Mouse (Mus musculus): ENCODE measurements around the gene Oxnad1. TPM values are rescaled to one million over a fixed set of nuclear protein-coding genes. Genes with fewer than 3 reads are reported as not detected.
"Not testable (repeated sequence)": the region's sequence is repeated elsewhere in the genome, so short reads cannot be mapped to it uniquely, and the experiment has no call there.

The Oxnad1 gene
- polyA plus RNA-seq, 1 experiment from 2014 or later: 25.8 TPM

DNA sequence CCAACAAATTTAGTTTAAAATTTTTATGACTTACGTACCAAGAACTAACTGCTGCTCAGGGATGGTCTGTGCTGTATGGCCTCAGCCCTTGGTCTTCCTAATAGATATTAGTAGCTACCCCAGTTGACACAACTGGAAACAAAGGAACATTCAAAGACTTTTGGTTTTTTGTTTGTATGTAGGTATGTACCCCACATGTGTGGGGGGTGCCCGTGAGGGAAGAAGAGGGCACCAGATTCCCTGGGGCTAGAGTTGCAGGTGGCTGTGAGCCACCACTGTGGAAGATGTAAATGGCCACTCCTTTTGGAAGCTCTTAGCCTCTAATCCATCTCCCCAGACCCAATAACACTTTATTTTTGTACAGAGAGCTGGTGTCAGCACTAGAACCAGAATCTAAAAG is 1.7 kb upstream of the Oxnad1 start:
- ATAC-seq (ENCODE audit: low FRiP score) (no peak), DNase-seq (ENCODE audit: low spot score, missing footprints) (peak; percentile 64)
- Histone ChIP-seq H3K36me3 (ENCODE audit: control insufficient read depth, insufficient read depth, low read length) (peaks cover 9% of the 10 kb centered on the region; the same call in 1 of the 2 replicates), H3K27ac (ENCODE audit: low read depth, low read length) (no peak overlapping the region), H3K9ac (ENCODE audit: low read length) (no peak overlapping the region), H3K27me3 (ENCODE audit: control insufficient read depth, insufficient read depth, low read length) (no peaks in the 10 kb centered on the region), H3K4me1 (ENCODE audit: control insufficient read depth, insufficient read depth, low read length) (peaks cover 8% of the 10 kb centered on the region), H3K9me3 (ENCODE audit: control insufficient read depth, low read length) (no peaks in the 10 kb centered on the region), H3K4me3 (ENCODE audit: low read depth, low read length) (no peak overlapping the region), H3K4me2 (no peak overlapping the region)
- WGBS: 88% methylated on average over 2 of the region's 2 CpGs

DNA sequence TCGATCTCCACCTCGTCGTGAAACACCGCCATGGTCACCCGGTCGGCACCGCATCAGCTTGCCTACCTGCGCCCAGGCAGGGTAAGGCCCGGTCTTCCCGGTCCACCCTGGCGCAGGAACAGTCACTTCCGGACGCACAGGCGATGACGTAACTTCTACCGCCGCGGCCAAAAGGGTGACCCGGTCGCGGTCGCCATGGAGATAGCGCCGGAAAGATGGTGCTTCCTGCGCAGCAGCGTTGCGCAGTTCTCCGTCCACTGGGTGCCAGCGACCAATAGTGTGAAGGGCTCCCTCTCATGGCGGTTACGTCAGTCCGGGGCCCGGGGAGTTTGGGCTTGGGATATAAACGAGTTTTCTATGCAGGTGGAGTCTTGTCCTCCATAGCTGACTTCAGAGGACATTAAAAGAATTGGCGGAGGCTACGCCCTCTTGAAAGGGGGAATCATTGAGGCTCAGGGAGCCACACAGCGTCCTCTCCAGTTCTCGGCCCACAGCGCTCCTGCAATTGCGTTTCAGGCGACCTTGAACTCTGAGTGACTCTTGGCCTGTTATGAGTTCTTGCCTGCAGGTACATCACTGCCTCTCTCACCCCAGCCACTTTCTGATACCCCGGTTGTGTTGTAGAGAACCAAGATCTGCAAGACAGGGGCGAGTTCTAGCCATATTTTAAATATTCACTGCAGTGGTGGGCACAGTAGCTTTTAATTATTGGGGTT is 470 bp downstream of the Oxnad1 start, which contains the start of gene Dph3:
Dph3 (minus strand) TSS at position 244 of the 716 bp plus-strand sequence.
- WGBS: under 1% methylated on average over 43 of the region's 43 CpGs
- DNase-seq (ENCODE audit: low spot score, missing footprints) (peak; percentile 99), ATAC-seq (ENCODE audit: low FRiP score) (peak; percentile 98)
- Histone ChIP-seq H3K27me3 (ENCODE audit: control insufficient read depth, insufficient read depth, low read length) (no peaks in the 10 kb centered on the region), H3K4me2 (peak within 1 kb of the TSS; percentile 75), H3K9me3 (ENCODE audit: control insufficient read depth, low read length) (no peaks in the 10 kb centered on the region), H3K9ac (ENCODE audit: low read length) (peak within 1 kb of the TSS; percentile 67), H3K27ac (ENCODE audit: low read depth, low read length) (peak within 1 kb of the TSS; percentile 59), H3K4me1 (ENCODE audit: control insufficient read depth, insufficient read depth, low read length) (peaks cover 8% of the 10 kb centered on the region), H3K36me3 (ENCODE audit: control insufficient read depth, insufficient read depth, low read length) (peaks cover 9% of the 10 kb centered on the region; the same call in 1 of the 2 replicates), H3K4me3 (ENCODE audit: low read depth, low read length) (peak within 1 kb of the TSS; percentile 64)

DNA sequence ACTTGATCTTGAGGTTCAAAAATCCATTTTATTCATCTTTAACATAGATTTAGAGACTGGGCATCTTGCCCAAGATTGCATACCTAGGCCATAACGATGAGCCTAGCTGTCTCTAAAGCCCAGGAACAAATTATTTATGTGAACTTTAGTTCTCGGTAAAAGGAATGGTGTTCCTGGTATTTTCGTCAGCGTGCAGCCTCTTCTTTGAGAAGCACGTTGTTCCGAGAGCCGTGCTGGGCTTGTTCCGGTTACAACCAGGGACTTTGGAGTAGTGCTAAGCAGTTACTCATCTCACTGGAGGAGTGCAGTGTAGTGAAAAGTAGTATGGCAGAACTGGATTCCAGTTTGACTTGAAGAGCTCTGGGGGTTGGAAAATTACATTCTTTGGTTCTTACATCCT is 1.1 kb downstream of the Oxnad1 start:
- no peak for ATAC-seq (ENCODE audit: low FRiP score)
- Histone ChIP-seq H3K4me3 (ENCODE audit: low read depth, low read length) (peak overlapping the region; percentile 64), H3K27ac (ENCODE audit: low read depth, low read length) (no peak overlapping the region)

DNA sequence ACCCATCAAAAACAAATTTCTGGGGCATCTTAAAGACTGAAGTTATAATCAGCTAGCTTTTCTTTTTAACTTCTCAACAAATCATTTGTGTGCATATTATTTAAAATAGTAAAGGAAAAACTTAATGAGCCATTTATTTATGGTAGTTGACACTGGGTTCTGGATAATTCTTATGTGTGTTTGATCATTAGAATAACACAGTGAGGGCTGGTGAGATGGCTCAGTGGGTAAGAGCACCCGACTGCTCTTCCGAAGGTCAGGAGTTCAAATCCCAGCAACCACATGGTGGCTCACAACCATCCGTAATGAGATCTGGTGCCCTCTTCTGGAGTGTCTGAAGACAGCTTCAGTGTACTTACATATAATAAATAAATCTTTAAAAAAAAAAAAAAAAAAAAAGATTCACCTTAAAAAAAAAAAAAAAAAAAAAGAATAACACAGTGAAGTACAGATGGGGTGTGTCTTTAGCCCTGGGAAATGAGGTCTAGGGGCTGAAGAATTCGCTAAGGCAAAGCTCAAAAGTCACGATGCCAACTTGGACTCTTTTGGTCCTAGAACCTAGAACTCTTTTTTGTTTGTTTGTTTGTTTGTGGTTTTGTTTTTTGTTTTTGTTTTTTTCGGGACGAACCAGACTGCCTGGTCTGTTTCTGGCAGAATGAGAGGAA is 2.5 kb downstream of the Oxnad1 start:
- 85% methylated on average over 7 of the region's 7 CpGs for WGBS
- ATAC-seq (ENCODE audit: low FRiP score); H3K4me2 ChIP-seq; H3K4me3 ChIP-seq (ENCODE audit: low read depth, low read length); H3K9me3 ChIP-seq (ENCODE audit: control insufficient read depth, low read length); H3K4me1 ChIP-seq (ENCODE audit: control insufficient read depth, insufficient read depth, low read length); H3K27me3 ChIP-seq (ENCODE audit: control insufficient read depth, insufficient read depth, low read length); H3K36me3 ChIP-seq (ENCODE audit: control insufficient read depth, insufficient read depth, low read length); H3K27ac ChIP-seq (ENCODE audit: low read depth, low read length); H3K9ac ChIP-seq (ENCODE audit: low read length); DNase-seq (ENCODE audit: low spot score, missing footprints): not testable (repeated sequence)

More for the DNA sequence above, 1.1 kb downstream of the Oxnad1 start:
- H3K9me3 ChIP-seq (ENCODE audit: control insufficient read depth, low read length): no peaks in the 10 kb centered on the region
- H3K9ac ChIP-seq (ENCODE audit: low read length): peak overlapping the region; percentile 67
- no peaks in the 10 kb centered on the region for H3K27me3 ChIP-seq (ENCODE audit: control insufficient read depth, insufficient read depth, low read length)
- H3K36me3 ChIP-seq (ENCODE audit: control insufficient read depth, insufficient read depth, low read length): peaks cover 9% of the 10 kb centered on the region; the same call in 1 of the 2 replicates
- DNase-seq (ENCODE audit: low spot score, missing footprints): no peak
- peaks cover 8% of the 10 kb centered on the region for H3K4me1 ChIP-seq (ENCODE audit: control insufficient read depth, insufficient read depth, low read length)
- peak overlapping the region; percentile 75 for H3K4me2 ChIP-seq
- WGBS: 40% methylated on average over 8 of the region's 8 CpGs

DNA sequence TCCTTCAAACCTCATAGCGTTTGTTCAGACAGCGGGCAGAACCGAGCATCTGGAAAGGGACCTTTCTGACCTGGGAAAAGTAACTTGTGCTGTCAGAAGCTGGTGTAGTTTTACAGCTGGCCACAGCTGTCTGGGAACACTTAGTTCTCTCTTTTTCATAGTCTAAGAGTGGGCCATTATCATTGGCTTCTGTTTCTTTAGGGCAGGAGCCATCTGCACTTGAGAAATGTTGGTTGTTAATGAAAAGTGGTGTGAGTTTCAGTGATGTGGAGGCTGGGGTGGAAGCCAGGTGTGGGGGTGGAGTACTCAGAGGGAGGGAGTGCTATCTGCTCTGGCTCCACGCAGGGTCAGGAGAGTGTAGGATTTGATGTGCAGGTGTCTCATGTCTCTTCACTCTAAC is 6.0 kb downstream of the Oxnad1 start:
- H3K27ac ChIP-seq (ENCODE audit: low read depth, low read length): no peak overlapping the region
- ATAC-seq (ENCODE audit: low FRiP score): no peak
- H3K36me3 ChIP-seq (ENCODE audit: control insufficient read depth, insufficient read depth, low read length): peaks cover 3% of the 10 kb centered on the region; the same call in 1 of the 2 replicates
- DNase-seq (ENCODE audit: low spot score, missing footprints): no peak
- no peak overlapping the region for H3K9ac ChIP-seq (ENCODE audit: low read length)
- WGBS: 77% methylated on average over 4 of the region's 4 CpGs
- no peaks in the 10 kb centered on the region for H3K9me3 ChIP-seq (ENCODE audit: control insufficient read depth, low read length)
- no peak overlapping the region for H3K4me2 ChIP-seq
- no peaks in the 10 kb centered on the region for H3K27me3 ChIP-seq (ENCODE audit: control insufficient read depth, insufficient read depth, low read length)
- peaks cover 3% of the 10 kb centered on the region for H3K4me1 ChIP-seq (ENCODE audit: control insufficient read depth, insufficient read depth, low read length)
- H3K4me3 ChIP-seq (ENCODE audit: low read depth, low read length): no peak overlapping the region

DNA sequence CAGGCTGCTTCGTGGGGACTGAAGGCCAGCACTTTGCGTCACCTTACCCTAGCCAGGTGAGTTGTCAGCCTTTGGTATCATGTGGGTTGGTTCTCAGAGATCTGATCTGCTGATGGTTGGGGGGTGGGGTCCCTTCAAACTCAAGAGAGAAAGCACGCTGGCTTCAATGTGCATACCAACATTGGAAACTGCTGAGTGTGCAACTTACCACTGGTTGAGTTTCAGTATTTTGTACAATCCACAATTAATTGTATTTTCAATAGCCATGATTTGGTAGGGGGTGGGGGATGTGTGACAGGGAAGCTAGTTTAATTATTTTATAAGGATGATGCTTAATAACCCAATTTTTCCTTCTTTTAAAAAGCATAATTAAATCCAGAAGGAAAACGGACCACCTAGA is 6.5 kb downstream of the Oxnad1 start:
- WGBS: 86% methylated on average over 4 of the region's 4 CpGs
- Histone ChIP-seq H3K9me3 (ENCODE audit: control insufficient read depth, low read length) (no peaks in the 10 kb centered on the region), H3K4me2 (no peak overlapping the region), H3K27me3 (ENCODE audit: control insufficient read depth, insufficient read depth, low read length) (no peaks in the 10 kb centered on the region), H3K9ac (ENCODE audit: low read length) (no peak overlapping the region), H3K4me1 (ENCODE audit: control insufficient read depth, insufficient read depth, low read length) (no peaks in the 10 kb centered on the region), H3K27ac (ENCODE audit: low read depth, low read length) (no peak overlapping the region), H3K36me3 (ENCODE audit: control insufficient read depth, insufficient read depth, low read length) (peaks cover 4% of the 10 kb centered on the region; the same call in 1 of the 2 replicates), H3K4me3 (ENCODE audit: low read depth, low read length) (no peak overlapping the region)
- no peak for ATAC-seq (ENCODE audit: low FRiP score)
- DNase-seq (ENCODE audit: low spot score, missing footprints): no peak

DNA sequence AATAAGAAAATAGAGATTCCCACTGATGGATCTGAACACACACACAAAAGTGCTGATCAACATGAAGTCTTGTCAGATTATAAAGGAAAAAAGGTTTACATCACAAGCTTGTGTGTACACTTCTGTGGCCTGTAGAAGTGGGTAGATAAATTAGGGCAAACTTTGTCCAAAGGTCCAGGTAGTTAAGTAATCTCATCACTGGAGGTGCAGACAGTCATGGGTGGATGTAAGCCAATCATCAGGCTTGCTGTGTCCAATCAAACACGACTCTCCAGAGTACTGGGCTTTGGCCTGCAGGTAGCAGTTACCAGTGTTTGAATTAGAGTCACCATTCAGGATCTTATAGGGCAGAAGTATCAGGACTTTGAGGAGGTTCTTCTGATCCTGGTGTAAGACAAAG is 7.8 kb downstream of the Oxnad1 start:
- Histone ChIP-seq H3K9me3 (ENCODE audit: control insufficient read depth, low read length) (no peaks in the 10 kb centered on the region), H3K4me2 (no peak overlapping the region), H3K4me1 (ENCODE audit: control insufficient read depth, insufficient read depth, low read length) (no peaks in the 10 kb centered on the region), H3K36me3 (ENCODE audit: control insufficient read depth, insufficient read depth, low read length) (peaks cover 10% of the 10 kb centered on the region), H3K9ac (ENCODE audit: low read length) (no peak overlapping the region), H3K27me3 (ENCODE audit: control insufficient read depth, insufficient read depth, low read length) (no peaks in the 10 kb centered on the region), H3K4me3 (ENCODE audit: low read depth, low read length) (no peak overlapping the region), H3K27ac (ENCODE audit: low read depth, low read length) (no peak overlapping the region)
- DNase-seq (ENCODE audit: low spot score, missing footprints) (no peak), ATAC-seq (ENCODE audit: low FRiP score) (no peak)
- 78% methylated on average over 1 of the region's 1 CpGs for WGBS

DNA sequence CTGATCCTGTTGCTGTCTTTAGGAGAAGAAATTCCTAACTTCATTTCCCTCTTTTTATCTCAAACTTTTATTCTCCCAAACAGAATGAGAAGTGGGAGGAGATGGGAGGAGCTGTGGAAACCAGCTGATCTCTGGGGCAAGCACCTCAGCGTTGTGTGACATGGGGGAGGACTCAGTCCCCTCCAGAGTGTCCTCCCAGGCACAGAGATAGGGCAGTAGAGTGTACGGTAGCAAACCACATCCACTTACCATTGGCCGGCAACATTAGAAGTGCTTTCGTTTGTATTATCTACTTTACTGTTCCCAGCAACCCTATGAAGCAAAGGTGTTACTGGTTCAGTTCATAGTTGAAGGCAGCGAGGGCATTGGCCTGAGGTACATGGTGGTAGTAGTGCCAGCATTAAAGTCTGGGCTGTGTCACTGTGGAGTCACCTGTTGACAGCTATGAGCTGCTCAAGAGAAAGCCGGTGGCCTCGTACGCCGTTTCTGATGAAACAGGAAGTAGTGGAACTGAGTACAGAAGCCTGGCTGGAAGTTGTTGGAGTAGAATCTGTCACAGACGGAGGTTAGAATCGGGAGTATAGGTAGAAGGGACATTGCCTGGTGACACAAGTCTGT is 8.4 kb downstream of the Oxnad1 start:
- H3K9me3 ChIP-seq (ENCODE audit: control insufficient read depth, low read length): no peaks in the 10 kb centered on the region
- DNase-seq (ENCODE audit: low spot score, missing footprints) (no peak), ATAC-seq (ENCODE audit: low FRiP score) (no peak)
- 92% methylated on average over 11 of the region's 11 CpGs for WGBS
- no peak overlapping the region for H3K27ac ChIP-seq (ENCODE audit: low read depth, low read length)
- no peak overlapping the region for H3K4me2 ChIP-seq
- H3K36me3 ChIP-seq (ENCODE audit: control insufficient read depth, insufficient read depth, low read length): peaks cover 10% of the 10 kb centered on the region
- no peak overlapping the region for H3K9ac ChIP-seq (ENCODE audit: low read length)
- H3K4me1 ChIP-seq (ENCODE audit: control insufficient read depth, insufficient read depth, low read length): no peaks in the 10 kb centered on the region
- no peak overlapping the region for H3K4me3 ChIP-seq (ENCODE audit: low read depth, low read length)
- H3K27me3 ChIP-seq (ENCODE audit: control insufficient read depth, insufficient read depth, low read length): no peaks in the 10 kb centered on the region

DNA sequence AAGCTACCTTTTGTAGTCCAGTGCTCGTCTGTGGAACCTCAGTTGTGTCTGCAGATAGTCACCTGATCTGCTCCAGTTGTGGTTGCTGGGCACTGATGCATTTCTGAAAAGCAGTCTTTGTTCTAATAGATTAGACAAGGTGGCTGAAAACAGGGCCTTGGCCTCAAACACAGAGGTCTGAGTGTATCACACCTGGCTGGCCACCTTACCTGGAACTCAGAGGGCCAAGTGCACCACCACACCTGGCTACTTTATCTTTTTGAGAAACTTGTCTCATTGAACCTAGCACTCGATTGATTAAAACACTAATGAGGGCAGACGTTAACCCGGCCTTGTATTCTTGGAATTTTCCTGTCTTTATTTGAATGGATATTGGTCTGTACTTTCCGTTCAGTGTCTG is 10.5 kb downstream of the Oxnad1 start:
- ATAC-seq (ENCODE audit: low FRiP score) (no peak), DNase-seq (ENCODE audit: low spot score, missing footprints) (no peak)
- Histone ChIP-seq H3K4me3 (ENCODE audit: low read depth, low read length) (no peak overlapping the region), H3K9me3 (ENCODE audit: control insufficient read depth, low read length) (no peaks in the 10 kb centered on the region), H3K4me1 (ENCODE audit: control insufficient read depth, insufficient read depth, low read length) (no peaks in the 10 kb centered on the region), H3K36me3 (ENCODE audit: control insufficient read depth, insufficient read depth, low read length) (peaks cover 16% of the 10 kb centered on the region), H3K27me3 (ENCODE audit: control insufficient read depth, insufficient read depth, low read length) (no peaks in the 10 kb centered on the region), H3K27ac (ENCODE audit: low read depth, low read length) (no peak overlapping the region), H3K9ac (ENCODE audit: low read length) (no peak overlapping the region), H3K4me2 (no peak overlapping the region)
- WGBS: 92% methylated on average over 5 of the region's 5 CpGs

All from midbrain, embryonic 11.5 days (tissue).